Mouse (Mus musculus): ENCODE results near the gene Tnfrsf17. TPM values are rescaled to one million over a fixed set of nuclear protein-coding genes. Genes with fewer than 3 reads are reported as not detected.
"Not testable (repeated sequence)": the region's sequence is repeated elsewhere in the genome, so short reads cannot be mapped to it uniquely, and the experiment has no call there.

The Tnfrsf17 gene
- polyA plus RNA-seq, 1 experiment from 2014 or later: not detected

DNA sequence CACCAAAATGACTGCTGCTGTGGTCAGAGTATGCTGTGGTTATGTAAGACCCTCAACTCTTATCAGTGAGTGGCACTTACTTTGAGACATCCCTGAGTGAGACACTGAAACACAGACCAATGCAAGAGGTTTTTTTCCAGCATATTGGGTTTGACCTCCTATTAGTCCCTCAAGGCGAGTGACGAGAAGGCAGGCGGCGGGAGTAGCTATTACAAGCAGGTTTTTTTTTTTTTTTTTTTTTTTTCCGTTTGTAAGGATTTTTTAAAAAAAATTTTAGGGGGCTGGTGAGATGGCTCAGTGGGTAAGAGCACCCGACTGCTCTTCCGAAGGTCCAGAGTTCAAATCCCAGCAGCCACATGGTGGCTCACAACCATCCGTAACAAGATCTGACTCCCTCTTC is 24.7 kb upstream of the Tnfrsf17 start:
- not testable (repeated sequence) for H3K4me1 ChIP-seq (replicated peaks; ENCODE audit: control insufficient read depth, insufficient read depth, low read length); ATAC-seq (ENCODE audit: low read depth); H3K36me3 ChIP-seq (ENCODE audit: control insufficient read depth, insufficient read depth, low read length); H3K27me3 ChIP-seq (ENCODE audit: control insufficient read depth, insufficient read depth, low read depth, low read length); H3K27ac ChIP-seq (ENCODE audit: low read length); H3K9me3 ChIP-seq (ENCODE audit: control insufficient read depth, low read length); H3K4me2 ChIP-seq (ENCODE audit: low read depth, low read length); H3K9ac ChIP-seq (ENCODE audit: low read length); H3K4me3 ChIP-seq (ENCODE audit: low read length)
- 84% methylated on average over 7 of the region's 8 CpGs for WGBS

DNA sequence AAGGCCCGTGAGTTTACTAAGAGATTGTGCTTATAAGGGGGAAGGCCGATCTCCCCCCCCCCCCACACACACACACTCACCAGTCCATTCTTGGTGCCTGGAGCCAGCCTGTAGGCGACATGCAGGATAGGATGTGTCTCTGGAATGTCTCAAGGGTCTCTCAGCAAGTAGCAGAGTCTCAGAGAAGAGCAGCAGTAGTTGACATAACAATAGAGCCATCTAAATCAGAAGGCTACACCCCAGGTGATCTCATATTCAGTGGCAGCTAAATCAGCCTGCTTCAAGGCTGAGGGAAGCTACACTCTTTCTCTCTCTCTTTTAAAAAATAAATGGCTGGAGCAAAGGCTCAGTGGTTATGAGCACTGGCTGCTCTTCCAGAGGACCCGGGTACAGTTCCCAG is 18.0 kb upstream of the Tnfrsf17 start:
- not testable (repeated sequence) for H3K27me3 ChIP-seq (ENCODE audit: control insufficient read depth, insufficient read depth, low read depth, low read length); H3K4me1 ChIP-seq (replicated peaks; ENCODE audit: control insufficient read depth, insufficient read depth, low read length); H3K4me2 ChIP-seq (ENCODE audit: low read depth, low read length); H3K36me3 ChIP-seq (ENCODE audit: control insufficient read depth, insufficient read depth, low read length); H3K9ac ChIP-seq (ENCODE audit: low read length); H3K4me3 ChIP-seq (ENCODE audit: low read length); H3K9me3 ChIP-seq (ENCODE audit: control insufficient read depth, low read length); ATAC-seq (ENCODE audit: low read depth); H3K27ac ChIP-seq (ENCODE audit: low read length)
- WGBS: 68% methylated on average over 4 of the region's 4 CpGs

DNA sequence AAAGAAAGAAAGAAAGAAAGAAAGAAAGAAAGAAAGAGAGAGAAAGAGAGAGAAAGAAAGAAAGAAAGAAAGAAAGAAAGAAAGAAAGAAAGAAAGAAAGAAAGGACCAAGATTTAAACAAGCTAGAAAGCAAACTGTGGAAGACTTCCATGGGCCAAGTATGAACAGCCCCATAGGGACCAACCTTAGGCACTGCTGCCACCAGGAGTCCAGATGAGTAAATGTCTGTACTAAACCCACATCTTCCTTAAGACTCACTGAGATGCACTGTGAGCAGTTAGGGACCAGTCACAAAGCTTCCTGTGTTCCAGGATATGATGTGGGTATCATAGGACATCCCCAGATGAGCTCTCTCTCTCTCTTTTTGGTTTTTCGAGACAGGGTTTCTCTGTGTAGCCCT is 15.9 kb upstream of the Tnfrsf17 start:
- not testable (repeated sequence) for H3K4me3 ChIP-seq (ENCODE audit: low read length); H3K27ac ChIP-seq (ENCODE audit: low read length); ATAC-seq (ENCODE audit: low read depth); H3K36me3 ChIP-seq (ENCODE audit: control insufficient read depth, insufficient read depth, low read length); H3K4me1 ChIP-seq (replicated peaks; ENCODE audit: control insufficient read depth, insufficient read depth, low read length); H3K9me3 ChIP-seq (ENCODE audit: control insufficient read depth, low read length); H3K9ac ChIP-seq (ENCODE audit: low read length); H3K4me2 ChIP-seq (ENCODE audit: low read depth, low read length); H3K27me3 ChIP-seq (ENCODE audit: control insufficient read depth, insufficient read depth, low read depth, low read length)
- WGBS: 67% methylated on average over 1 of the region's 1 CpGs

DNA sequence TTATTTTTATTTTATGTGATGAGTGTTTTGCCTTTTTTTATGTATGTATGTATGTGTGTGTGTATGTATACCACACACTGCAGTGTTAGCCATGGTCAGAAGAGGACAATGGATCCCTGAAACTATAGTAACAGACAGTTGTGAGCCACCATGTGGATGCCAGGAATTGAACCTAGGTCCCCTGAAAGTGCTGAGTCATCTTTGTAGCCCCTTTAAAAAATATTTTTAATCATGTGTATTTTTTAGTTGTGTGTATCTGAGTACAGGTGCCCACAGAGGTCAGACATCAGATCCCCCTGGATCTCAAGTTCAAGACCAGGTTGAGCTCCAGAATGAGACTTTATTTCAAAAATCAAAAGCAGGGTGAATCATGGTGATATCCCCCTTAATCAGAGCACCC is 9.9 kb upstream of the Tnfrsf17 start:
- Histone ChIP-seq H3K36me3 (ENCODE audit: control insufficient read depth, insufficient read depth, low read length) (no peaks in the 10 kb centered on the region), H3K4me1 (replicated peaks; ENCODE audit: control insufficient read depth, insufficient read depth, low read length) (no peaks in the 10 kb centered on the region), H3K4me2 (ENCODE audit: low read depth, low read length) (no peak overlapping the region), H3K9me3 (ENCODE audit: control insufficient read depth, low read length) (no peaks in the 10 kb centered on the region), H3K27me3 (ENCODE audit: control insufficient read depth, insufficient read depth, low read depth, low read length) (no peaks in the 10 kb centered on the region), H3K4me3 (ENCODE audit: low read length) (no peak overlapping the region), H3K27ac (ENCODE audit: low read length) (no peak overlapping the region), H3K9ac (ENCODE audit: low read length) (no peak overlapping the region)
- no peak for ATAC-seq (ENCODE audit: low read depth)

DNA sequence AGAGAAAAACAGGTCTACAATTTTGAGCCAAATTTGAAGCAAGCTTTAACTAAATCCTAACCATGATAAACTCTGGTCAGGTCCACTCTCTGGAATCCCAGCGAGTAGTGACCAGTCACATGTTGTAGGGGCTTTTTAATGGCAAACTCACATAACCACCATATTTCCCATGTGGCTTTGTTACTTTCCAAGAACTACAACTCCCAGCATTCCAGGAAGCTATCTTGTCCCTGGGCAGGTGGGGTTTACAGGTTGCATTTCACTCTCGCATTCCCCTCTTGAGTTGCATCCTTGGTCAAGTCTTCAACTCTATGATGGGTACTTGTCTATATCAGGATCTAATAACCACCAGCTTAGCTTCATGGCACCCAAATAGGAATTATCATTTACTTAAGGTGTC is 8.1 kb upstream of the Tnfrsf17 start:
- 79% methylated on average over 2 of the region's 2 CpGs for WGBS
- H3K27me3 ChIP-seq (ENCODE audit: control insufficient read depth, insufficient read depth, low read depth, low read length): no peaks in the 10 kb centered on the region
- H3K9me3 ChIP-seq (ENCODE audit: control insufficient read depth, low read length): no peaks in the 10 kb centered on the region
- H3K4me3 ChIP-seq (ENCODE audit: low read length): no peak overlapping the region
- ATAC-seq (ENCODE audit: low read depth): no peak
- H3K4me1 ChIP-seq (replicated peaks; ENCODE audit: control insufficient read depth, insufficient read depth, low read length): no peaks in the 10 kb centered on the region
- H3K4me2 ChIP-seq (ENCODE audit: low read depth, low read length): no peak overlapping the region
- no peaks in the 10 kb centered on the region for H3K36me3 ChIP-seq (ENCODE audit: control insufficient read depth, insufficient read depth, low read length)
- H3K9ac ChIP-seq (ENCODE audit: low read length): no peak overlapping the region
- no peak overlapping the region for H3K27ac ChIP-seq (ENCODE audit: low read length)

DNA sequence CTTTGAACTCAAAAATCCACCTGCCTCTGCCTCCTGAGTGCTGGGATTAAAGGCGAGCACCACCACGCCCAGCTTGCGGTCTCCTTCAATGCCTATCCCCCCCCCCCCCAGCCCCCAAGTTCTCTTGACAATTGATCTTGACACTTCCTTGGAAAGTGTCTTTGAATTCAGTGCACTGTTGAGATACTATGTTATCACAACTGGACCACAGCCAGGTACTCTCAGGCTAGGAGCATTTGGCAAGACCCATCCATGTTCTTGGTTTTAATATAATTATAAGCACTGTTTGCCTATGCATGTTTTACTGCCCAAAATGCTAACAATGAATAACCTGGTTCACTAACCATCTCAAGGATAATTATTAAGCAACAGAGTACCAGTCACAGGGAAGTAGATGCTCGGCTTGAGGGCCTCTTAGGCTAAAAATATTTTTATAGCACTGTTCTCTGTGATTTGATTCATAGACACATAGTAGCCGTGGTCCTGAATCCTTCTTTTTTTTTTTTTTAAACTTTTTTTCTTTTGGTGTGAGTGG is 2.2 kb downstream of the Tnfrsf17 start:
- H3K27ac ChIP-seq (ENCODE audit: low read length): no peak overlapping the region
- 50% methylated on average over 5 of the region's 5 CpGs for WGBS
- H3K27me3 ChIP-seq (ENCODE audit: control insufficient read depth, insufficient read depth, low read depth, low read length): no peaks in the 10 kb centered on the region
- no peaks in the 10 kb centered on the region for H3K9me3 ChIP-seq (ENCODE audit: control insufficient read depth, low read length)
- H3K4me1 ChIP-seq (replicated peaks; ENCODE audit: control insufficient read depth, insufficient read depth, low read length): 0 out of 2 replicates have a peak, but pooled peaks cover 2% of the 10 kb centered on the region
- ATAC-seq (ENCODE audit: low read depth): peak; percentile 78
- no peaks in the 10 kb centered on the region for H3K36me3 ChIP-seq (ENCODE audit: control insufficient read depth, insufficient read depth, low read length)
- H3K4me2 ChIP-seq (ENCODE audit: low read depth, low read length): no peak overlapping the region
- H3K4me3 ChIP-seq (ENCODE audit: low read length): no peak overlapping the region
- no peak overlapping the region for H3K9ac ChIP-seq (ENCODE audit: low read length)

DNA sequence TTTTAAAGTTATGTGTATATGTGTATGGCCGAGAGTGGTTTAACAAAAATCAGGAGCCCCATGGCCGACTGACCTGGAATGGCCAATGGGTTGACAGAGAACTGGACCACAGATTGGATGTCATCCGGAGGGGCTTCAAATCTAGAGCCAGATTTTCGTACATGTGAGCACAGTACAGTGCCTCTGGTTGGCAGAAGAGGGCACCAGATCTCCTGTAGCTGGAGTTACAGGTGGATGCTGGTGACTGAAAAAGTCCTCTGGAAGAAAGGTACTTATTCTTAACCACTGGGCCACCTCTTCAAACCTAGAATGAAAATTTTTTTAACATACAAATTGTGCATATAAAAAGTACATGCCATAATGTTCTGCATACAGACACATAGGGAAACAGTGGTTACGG is 3.1 kb downstream of the Tnfrsf17 start:
- no peak for ATAC-seq (ENCODE audit: low read depth)
- H3K27ac ChIP-seq (ENCODE audit: low read length): no peak overlapping the region

DNA sequence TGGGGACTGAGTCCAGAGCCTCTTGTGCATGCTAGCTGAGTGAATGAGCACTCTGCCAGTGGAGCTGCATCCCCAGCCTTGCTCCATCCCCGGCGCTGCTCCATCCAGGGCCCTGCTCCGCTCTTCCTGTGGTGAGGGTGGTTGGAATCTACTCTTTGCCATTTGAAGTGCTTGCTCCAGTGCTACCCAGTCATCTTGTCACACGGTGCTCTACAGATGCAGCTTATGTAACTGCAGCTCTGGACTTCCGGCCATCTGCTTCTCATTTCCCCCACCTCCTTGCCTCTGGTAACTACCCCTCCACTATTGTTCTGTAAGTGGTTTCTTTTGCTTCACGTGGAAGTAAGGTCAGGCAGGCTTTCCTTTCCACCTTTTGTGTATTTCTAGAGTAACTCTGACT is 3.7 kb downstream of the Tnfrsf17 start:
- Histone ChIP-seq H3K4me1 (replicated peaks; ENCODE audit: control insufficient read depth, insufficient read depth, low read length) (0 out of 2 replicates have a peak, but pooled peaks cover 7% of the 10 kb centered on the region), H3K9ac (ENCODE audit: low read length) (no peak overlapping the region), H3K4me3 (ENCODE audit: low read length) (no peak overlapping the region), H3K9me3 (ENCODE audit: control insufficient read depth, low read length) (no peaks in the 10 kb centered on the region), H3K36me3 (ENCODE audit: control insufficient read depth, insufficient read depth, low read length) (no peaks in the 10 kb centered on the region), H3K27me3 (ENCODE audit: control insufficient read depth, insufficient read depth, low read depth, low read length) (no peaks in the 10 kb centered on the region), H3K4me2 (ENCODE audit: low read depth, low read length) (no peak overlapping the region), H3K27ac (ENCODE audit: low read length) (no peak overlapping the region)
- WGBS: 48% methylated on average over 6 of the region's 6 CpGs
- peak; percentile 39; the same call in 1 of the 2 replicates for ATAC-seq (ENCODE audit: low read depth)

More for the DNA sequence above, 3.1 kb downstream of the Tnfrsf17 start:
- Histone ChIP-seq H3K9ac (ENCODE audit: low read length) (no peak overlapping the region), H3K4me2 (ENCODE audit: low read depth, low read length) (no peak overlapping the region), H3K36me3 (ENCODE audit: control insufficient read depth, insufficient read depth, low read length) (no peaks in the 10 kb centered on the region), H3K27me3 (ENCODE audit: control insufficient read depth, insufficient read depth, low read depth, low read length) (no peaks in the 10 kb centered on the region), H3K9me3 (ENCODE audit: control insufficient read depth, low read length) (no peaks in the 10 kb centered on the region), H3K4me3 (ENCODE audit: low read length) (no peak overlapping the region), H3K4me1 (replicated peaks; ENCODE audit: control insufficient read depth, insufficient read depth, low read length) (0 out of 2 replicates have a peak, but pooled peaks cover 2% of the 10 kb centered on the region)
- 67% methylated on average over 5 of the region's 5 CpGs for WGBS

DNA sequence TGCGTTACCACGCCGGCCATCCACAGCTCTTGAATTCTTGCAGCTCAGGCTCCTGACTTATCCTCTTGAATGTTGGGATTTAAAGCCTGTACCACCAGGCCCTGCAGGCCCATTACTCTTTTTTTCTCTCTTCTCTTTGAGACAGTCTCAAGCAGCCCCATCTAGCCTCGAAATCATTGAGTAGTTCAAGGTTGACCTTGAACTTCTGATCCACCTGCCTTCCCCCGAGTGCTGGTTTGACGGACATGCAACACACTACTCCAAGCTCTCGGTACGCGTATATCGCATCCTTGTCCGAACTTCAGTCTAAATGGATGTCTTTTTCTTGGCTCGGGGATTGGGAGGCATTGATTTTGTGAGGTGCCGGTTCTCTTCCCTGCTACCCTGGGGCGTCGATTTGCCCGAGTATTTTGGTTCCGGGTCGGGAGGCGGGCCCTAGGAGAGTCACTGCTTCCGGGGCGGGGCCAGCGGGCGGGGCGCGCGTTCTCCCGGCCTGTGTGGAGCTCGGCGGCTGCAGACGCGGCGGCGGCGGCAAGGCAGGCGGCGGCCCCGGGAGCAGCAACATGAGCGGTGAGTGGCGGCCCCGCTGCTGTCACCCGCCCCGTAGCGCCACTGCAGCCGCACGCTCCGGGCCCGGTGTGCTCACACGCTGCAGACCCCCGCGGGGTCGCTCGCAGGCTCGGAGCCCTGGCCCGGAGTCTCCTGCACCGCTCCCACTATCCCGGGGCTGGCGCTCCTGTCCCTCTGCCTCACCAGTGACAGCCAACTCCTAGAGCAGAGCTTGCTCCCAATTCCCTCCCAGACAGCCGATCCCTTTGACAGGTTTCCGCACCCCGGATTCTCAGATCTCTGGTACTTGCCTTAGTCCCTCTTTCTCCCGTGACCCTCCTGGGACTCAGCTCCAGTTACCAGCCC is 9.1 kb downstream of the Tnfrsf17 start, which contains the start of gene Snx29:
Snx29 (plus strand) TSS at position 500 of the 915 bp plus-strand sequence.
- Histone ChIP-seq H3K27me3 (ENCODE audit: control insufficient read depth, insufficient read depth, low read depth, low read length) (no peaks in the 10 kb centered on the region), H3K27ac (ENCODE audit: low read length) (peak within 1 kb of the TSS; percentile 70), H3K4me2 (ENCODE audit: low read depth, low read length) (peak within 1 kb of the TSS; percentile 96), H3K36me3 (ENCODE audit: control insufficient read depth, insufficient read depth, low read length) (no peaks in the 10 kb centered on the region), H3K9me3 (ENCODE audit: control insufficient read depth, low read length) (no peaks in the 10 kb centered on the region), H3K4me1 (replicated peaks; ENCODE audit: control insufficient read depth, insufficient read depth, low read length) (peaks cover 13% of the 10 kb centered on the region), H3K4me3 (ENCODE audit: low read length) (peak within 1 kb of the TSS; percentile 84), H3K9ac (ENCODE audit: low read length) (peak within 1 kb of the TSS; percentile 89)
- ATAC-seq (ENCODE audit: low read depth): peak; percentile 98
- 4% methylated on average over 59 of the region's 61 CpGs for WGBS
